Mouse (Mus musculus) midbrain, embryonic 11.5 days (tissue): ENCODE measurements around the gene Erp44. TPM values are rescaled to one million over a fixed set of nuclear protein-coding genes. Genes with fewer than 3 reads are reported as not detected.

Experiments
- ATAC-seq: fragments of 200-750 bp; cut with Nextera tagmentation; 2 replicates; pipeline ENCODE4 v1.8.0; 2017; ENCODE audit warnings: moderate TSS enrichment, moderate library complexity; ENCODE audit not compliant: low FRiP score
- DNase-seq: peaks from one replicate; pipeline ENCODE4 v3.0.0; 2015; ENCODE audit warnings: low spot score; ENCODE audit errors: missing footprints
- H3K27ac ChIP-seq: fragments of 300-500 bp; sonication (generic); 2 replicates; pipeline ENCODE4 v1.5.1; 2014; ENCODE audit warnings: low read depth, low read length
- H3K27me3 ChIP-seq: fragments of 300-500 bp; sonication (generic); 2 replicates; pipeline ENCODE4 v1.6.1; 2014; ENCODE audit warnings: mild to moderate bottlenecking, low read length, moderate library complexity, mixed read lengths; ENCODE audit not compliant: control insufficient read depth, insufficient read depth
- H3K36me3 ChIP-seq: fragments of 300-500 bp; sonication (generic); 2 replicates; pipeline ENCODE4 v1.6.1; 2014; ENCODE audit warnings: mild to moderate bottlenecking, low read length, moderate library complexity, mixed read lengths; ENCODE audit not compliant: control insufficient read depth, insufficient read depth
- H3K4me1 ChIP-seq: fragments of 300-500 bp; sonication (generic); 2 replicates; pipeline ENCODE4 v1.6.1; 2014; ENCODE audit warnings: low read length; ENCODE audit not compliant: control insufficient read depth, insufficient read depth
- H3K4me2 ChIP-seq: fragments of 300-500 bp; sonication (generic); 2 replicates; pipeline ENCODE4 v1.6.1; 2014; ENCODE audit warnings: mild to moderate bottlenecking, moderate library complexity
- H3K4me3 ChIP-seq: fragments of 300-500 bp; sonication (generic); 2 replicates; pipeline ENCODE4 v1.5.1; 2014; ENCODE audit warnings: low read depth, low read length
- H3K9ac ChIP-seq: fragments of 300-500 bp; sonication (generic); 2 replicates; pipeline ENCODE4 v1.6.1; 2014; ENCODE audit warnings: low read length
- H3K9me3 ChIP-seq: fragments of 300-500 bp; sonication (generic); 2 replicates; pipeline ENCODE4 v1.6.1; 2016; ENCODE audit warnings: low read length; ENCODE audit not compliant: control insufficient read depth
- WGBS: fragments of 180-500 bp; shearing (Covaris S2); extraction: QIAGEN DNeasy Blood & Tissue Kit; methylation state at CpG from one replicate; pipeline ENCODE4 v1.1.7; 2014; 5-methylcytosine and 5-hydroxymethylcytosine counted together
- polyA plus RNA-seq: library from polyadenylated mRNA; unstranded; fragments of >200 nt; fragmentation: Nextera tagmentation; extraction: Ambion mirVana; gene quantifications from 2 replicates; pipeline ENCODE4 v1.2.1, GENCODE M21; 2014

The Erp44 gene
- polyA plus RNA-seq, 1 experiment from 2014 or later: 70.8 TPM

GRCm38 (mm10) chr4:48253266-48253665 is 26.1 kb downstream of the Erp44 start:
- H3K4me2 ChIP-seq: no peak overlapping the region
- H3K9ac ChIP-seq: no peak overlapping the region
- H3K9me3 ChIP-seq: no peaks in the 10 kb centered on the region
- no peaks in the 10 kb centered on the region for H3K27me3 ChIP-seq
- no peaks in the 10 kb centered on the region for H3K36me3 ChIP-seq
- no peak overlapping the region for H3K4me3 ChIP-seq
- no peak overlapping the region for H3K27ac ChIP-seq
- H3K4me1 ChIP-seq: no peaks in the 10 kb centered on the region
- DNase-seq (no peak), ATAC-seq (no peak)

GRCm38 (mm10) chr4:48244280-48244679 is 35.1 kb downstream of the Erp44 start:
- no peak for ATAC-seq
- WGBS: 84% methylated on average over 2 of the region's 2 CpGs
- H3K27ac ChIP-seq: no peak overlapping the region

GRCm38 (mm10) chr4:48243737-48244136 is 35.6 kb downstream of the Erp44 start:
- Histone ChIP-seq H3K9me3 (no peaks in the 10 kb centered on the region), H3K4me2 (no peak overlapping the region), H3K4me1 (no peaks in the 10 kb centered on the region), H3K9ac (no peak overlapping the region), H3K4me3 (no peak overlapping the region), H3K27me3 (no peaks in the 10 kb centered on the region), H3K27ac (no peak overlapping the region), H3K36me3 (no peaks in the 10 kb centered on the region)
- ATAC-seq (no peak), DNase-seq (no peak)
- 87% methylated on average over 1 of the region's 1 CpGs for WGBS

More at GRCm38 (mm10) chr4:48244280-48244679, 35.1 kb downstream of the Erp44 start:
- no peaks in the 10 kb centered on the region for H3K4me1 ChIP-seq
- no peak overlapping the region for H3K4me3 ChIP-seq
- H3K27me3 ChIP-seq: no peaks in the 10 kb centered on the region
- no peaks in the 10 kb centered on the region for H3K36me3 ChIP-seq
- H3K9ac ChIP-seq: no peak overlapping the region
- no peak overlapping the region for H3K4me2 ChIP-seq
- DNase-seq: no peak
- no peaks in the 10 kb centered on the region for H3K9me3 ChIP-seq

GRCm38 (mm10) chr4:48242482-48242881 is 36.9 kb downstream of the Erp44 start:
- no peaks in the 10 kb centered on the region for H3K4me1 ChIP-seq
- no peak for ATAC-seq
- H3K27me3 ChIP-seq: no peaks in the 10 kb centered on the region
- no peak overlapping the region for H3K9ac ChIP-seq
- H3K4me2 ChIP-seq: no peak overlapping the region
- H3K9me3 ChIP-seq: no peaks in the 10 kb centered on the region
- DNase-seq: no peak
- H3K27ac ChIP-seq: no peak overlapping the region
- H3K4me3 ChIP-seq: no peak overlapping the region
- 92% methylated on average over 4 of the region's 4 CpGs for WGBS
- H3K36me3 ChIP-seq: no peaks in the 10 kb centered on the region

- no peak for ATAC-seq
- H3K4me1 ChIP-seq: no peaks in the 10 kb centered on the region
- no peaks in the 10 kb centered on the region for H3K36me3 ChIP-seq
- H3K9ac ChIP-seq: no peak overlapping the region
- H3K9me3 ChIP-seq: no peaks in the 10 kb centered on the region
- H3K4me3 ChIP-seq: no peak overlapping the region
- H3K27me3 ChIP-seq: no peaks in the 10 kb centered on the region
- no peak for DNase-seq
- no peak overlapping the region for H3K27ac ChIP-seq
- 90% methylated on average over 4 of the region's 4 CpGs for WGBS
- H3K4me2 ChIP-seq: no peak overlapping the region
These were observed 40.3 kb downstream of the Erp44 start for GRCm38 (mm10) chr4:48239046-48239445.

GRCm38 (mm10) chr4:48236721-48237120 is 42.6 kb downstream of the Erp44 start:
- H3K4me2 ChIP-seq: no peak overlapping the region
- no peak overlapping the region for H3K4me3 ChIP-seq
- no peak overlapping the region for H3K9ac ChIP-seq
- 90% methylated on average over 3 of the region's 3 CpGs for WGBS
- ATAC-seq: no peak
- no peak overlapping the region for H3K27ac ChIP-seq
- DNase-seq: no peak
- H3K4me1 ChIP-seq: no peaks in the 10 kb centered on the region
- H3K36me3 ChIP-seq: no peaks in the 10 kb centered on the region
- no peaks in the 10 kb centered on the region for H3K9me3 ChIP-seq
- no peaks in the 10 kb centered on the region for H3K27me3 ChIP-seq

GRCm38 (mm10) chr4:48226800-48227199 is 52.6 kb downstream of the Erp44 start:
- 75% methylated on average over 3 of the region's 3 CpGs for WGBS
- no peak for ATAC-seq

GRCm38 (mm10) chr4:48225604-48226003 is 53.8 kb downstream of the Erp44 start:
- Histone ChIP-seq H3K36me3 (no peaks in the 10 kb centered on the region), H3K9ac (no peak overlapping the region), H3K4me1 (no peaks in the 10 kb centered on the region), H3K27ac (no peak overlapping the region), H3K9me3 (no peaks in the 10 kb centered on the region), H3K27me3 (no peaks in the 10 kb centered on the region), H3K4me3 (no peak overlapping the region), H3K4me2 (no peak overlapping the region)
- ATAC-seq (no peak), DNase-seq (no peak)
- WGBS: 60% methylated on average over 3 of the region's 3 CpGs

More at GRCm38 (mm10) chr4:48226800-48227199, 52.6 kb downstream of the Erp44 start:
- no peaks in the 10 kb centered on the region for H3K9me3 ChIP-seq
- H3K36me3 ChIP-seq: no peaks in the 10 kb centered on the region
- DNase-seq: peak; percentile 35
- no peak overlapping the region for H3K9ac ChIP-seq
- H3K27ac ChIP-seq: no peak overlapping the region
- H3K27me3 ChIP-seq: no peaks in the 10 kb centered on the region
- no peak overlapping the region for H3K4me2 ChIP-seq
- H3K4me3 ChIP-seq: no peak overlapping the region
- H3K4me1 ChIP-seq: no peaks in the 10 kb centered on the region

GRCm38 (mm10) chr4:48225173-48225572 is 54.2 kb downstream of the Erp44 start:
- Histone ChIP-seq H3K27me3 (no peaks in the 10 kb centered on the region), H3K4me2 (no peak overlapping the region), H3K9me3 (no peaks in the 10 kb centered on the region), H3K36me3 (no peaks in the 10 kb centered on the region), H3K4me3 (no peak overlapping the region), H3K9ac (no peak overlapping the region), H3K4me1 (no peaks in the 10 kb centered on the region), H3K27ac (no peak overlapping the region)
- ATAC-seq (peak; percentile 76), DNase-seq (peak; percentile 96)
- 23% methylated on average over 2 of the region's 2 CpGs for WGBS

- Histone ChIP-seq H3K4me2 (no peak overlapping the region), H3K9ac (no peak overlapping the region), H3K4me3 (no peak overlapping the region), H3K27ac (no peak overlapping the region), H3K27me3 (no peaks in the 10 kb centered on the region), H3K36me3 (peaks cover 4% of the 10 kb centered on the region; the same call in 1 of the 2 replicates), H3K9me3 (no peaks in the 10 kb centered on the region), H3K4me1 (no peaks in the 10 kb centered on the region)
- ATAC-seq (no peak), DNase-seq (no peak)
- 90% methylated on average over 4 of the region's 4 CpGs for WGBS
These were observed 75.8 kb downstream of the Erp44 start for GRCm38 (mm10) chr4:48203564-48203963.
